Mouse (Mus musculus): ENCODE data around the gene Sema6d.

DNA sequence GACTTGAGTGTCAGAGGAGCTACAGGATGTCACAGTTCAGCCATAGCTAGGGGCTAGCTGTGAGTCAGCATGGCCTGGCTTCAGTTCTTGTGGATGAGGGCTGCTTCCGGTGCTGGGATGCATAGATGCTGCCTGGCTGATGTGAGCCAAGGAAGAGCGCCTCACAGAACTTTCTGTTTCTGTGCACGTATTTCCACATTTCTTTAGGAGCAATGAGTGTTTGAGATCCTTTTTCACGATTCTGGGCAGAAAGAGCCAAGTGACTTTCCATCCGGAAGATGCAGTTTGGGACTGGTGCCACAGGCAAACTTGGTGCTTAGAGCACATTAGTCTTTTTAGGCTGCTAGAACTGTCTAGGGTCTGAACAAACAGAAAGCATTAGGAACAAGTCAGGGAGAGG lies 561.4 kb downstream of the Sema6d start:
- TF ChIP-seq POLR2A (IDR thresholded peaks at IDR 0.05; ENCODE audit: borderline replicate concordance, insufficient read depth, low read length) (no peak), CTCF (IDR thresholded peaks at IDR 0.05; ENCODE audit: borderline replicate concordance, insufficient read depth, low read depth, low read length) (no peak)
